Mouse (Mus musculus) olfactory bulb, adult 2 months (tissue): ENCODE results near the gene Erc2.

Experiments
- CTCF ChIP-seq: fragments of 200-500 bp; IDR thresholded peaks from 2 replicates; pipeline ENCODE4 v1.5.1; 2012; ENCODE audit warnings: low read depth, mild to moderate bottlenecking, low read length, moderate library complexity; ENCODE audit not compliant: insufficient read depth
- POLR2A ChIP-seq: fragments of 200-500 bp; IDR thresholded peaks from 2 replicates; pipeline ENCODE4 v1.6.1; 2012; ENCODE audit warnings: mild to moderate bottlenecking, low read depth, low read length, moderate library complexity; ENCODE audit not compliant: insufficient read depth

- no peak for TF ChIP-seq CTCF
- TF ChIP-seq POLR2A: no peak
These were observed 8.5 kb upstream of the Erc2 start for GRCm38 (mm10) chr14:27613766-27614165.
